Mouse (Mus musculus) thymus, postnatal 14 days (tissue): ENCODE measurements around the gene Dagla.

Source experiments
- DNase-seq: peaks from one replicate; pipeline ENCODE4 v3.0.0; 2021

Dagla gene

DNA sequence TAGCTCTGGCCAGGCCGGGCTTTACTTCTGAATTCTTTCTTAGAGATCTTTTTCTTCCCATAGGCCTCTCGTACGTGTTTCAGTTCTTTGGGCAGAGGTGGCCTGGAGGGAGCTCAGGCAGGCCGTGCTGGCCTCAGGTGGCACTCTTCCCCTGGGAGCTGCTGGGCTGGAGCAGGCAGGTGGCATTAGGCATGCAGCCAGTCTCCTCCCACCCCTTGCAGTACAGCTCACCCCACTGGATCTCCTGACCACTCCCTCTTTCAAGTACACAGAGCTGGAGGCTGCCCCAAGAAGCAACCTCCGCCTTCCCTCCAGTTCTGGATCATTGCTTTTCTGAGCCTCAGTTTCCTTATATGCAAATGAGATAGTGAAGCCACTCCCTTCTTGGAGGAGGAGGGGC lies 26.9 kb downstream of the Dagla start:
- no peak for DNase-seq

DNA sequence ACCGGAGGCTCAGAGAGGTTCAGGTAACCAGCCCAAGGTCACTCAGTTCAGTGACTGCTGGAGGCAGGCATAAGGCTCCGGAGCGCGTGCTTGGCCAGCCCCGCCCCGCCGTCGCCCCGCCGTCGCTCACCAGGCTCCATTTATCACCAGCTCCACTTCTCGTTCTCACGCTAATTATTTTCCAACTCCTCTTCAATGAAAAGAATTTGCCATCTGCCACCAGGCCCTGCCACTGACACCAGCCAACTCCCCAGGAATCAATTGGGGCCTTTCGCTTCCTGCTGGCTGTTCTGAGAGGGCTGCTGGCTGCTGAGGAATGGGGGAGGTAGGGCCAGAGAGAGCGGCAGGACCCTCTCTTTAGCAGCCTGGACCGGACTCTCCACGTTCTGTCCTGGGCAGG lies 27.3 kb downstream of the Dagla start:
- no peak for DNase-seq

DNA sequence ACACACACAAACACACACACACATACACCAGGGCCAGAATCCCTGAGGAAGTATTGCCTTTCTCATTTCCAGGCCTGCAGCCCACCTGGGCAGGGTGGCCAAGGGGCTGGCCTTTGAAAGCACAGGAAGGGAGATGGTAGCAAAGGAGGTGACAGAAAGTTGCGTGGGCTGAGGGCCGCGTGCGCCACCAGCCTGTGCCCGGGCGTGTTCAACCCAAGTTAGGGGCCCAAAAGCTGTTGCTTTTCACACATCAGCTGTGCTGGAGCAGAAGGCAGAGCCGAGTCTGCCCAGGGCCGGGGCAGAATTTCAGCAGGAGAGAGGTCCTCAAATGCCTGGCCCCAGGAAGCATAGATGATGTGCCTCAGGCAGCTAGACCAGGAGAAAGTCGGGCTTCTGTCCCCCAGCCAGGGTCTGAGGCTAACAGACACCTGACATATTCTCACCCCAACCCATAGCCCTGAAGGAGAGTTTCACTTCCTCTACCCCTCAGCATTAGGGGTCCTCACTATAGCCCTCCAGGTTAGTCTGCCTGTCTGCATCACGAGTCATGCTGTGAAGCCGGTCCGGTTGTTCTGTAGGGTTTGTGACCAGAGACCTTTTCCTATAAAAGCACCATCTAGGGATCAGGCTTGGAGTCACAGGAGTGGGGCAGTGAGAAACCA lies 28.1 kb downstream of the Dagla start:
- DNase-seq: no peak

DNA sequence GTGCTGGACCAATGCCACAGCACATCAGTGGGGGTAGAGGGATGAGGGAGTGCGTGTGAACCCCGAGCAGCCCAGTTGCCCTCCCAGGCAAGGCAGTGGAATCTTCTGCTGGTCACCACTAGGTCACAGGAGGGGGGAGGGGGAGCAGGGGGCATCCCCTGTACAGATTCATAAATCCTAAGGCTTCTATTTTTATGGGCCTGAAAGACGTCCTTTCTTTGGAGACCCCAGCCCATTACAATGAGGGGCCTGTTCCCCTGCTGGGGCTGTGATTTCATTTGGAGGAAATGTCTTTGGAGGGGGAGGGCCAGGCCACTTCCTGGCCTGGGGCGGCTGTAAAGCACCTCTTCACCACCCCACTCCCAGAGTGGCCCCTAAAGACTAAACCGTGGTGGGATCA lies 30.6 kb downstream of the Dagla start:
- DNase-seq: no peak

DNA sequence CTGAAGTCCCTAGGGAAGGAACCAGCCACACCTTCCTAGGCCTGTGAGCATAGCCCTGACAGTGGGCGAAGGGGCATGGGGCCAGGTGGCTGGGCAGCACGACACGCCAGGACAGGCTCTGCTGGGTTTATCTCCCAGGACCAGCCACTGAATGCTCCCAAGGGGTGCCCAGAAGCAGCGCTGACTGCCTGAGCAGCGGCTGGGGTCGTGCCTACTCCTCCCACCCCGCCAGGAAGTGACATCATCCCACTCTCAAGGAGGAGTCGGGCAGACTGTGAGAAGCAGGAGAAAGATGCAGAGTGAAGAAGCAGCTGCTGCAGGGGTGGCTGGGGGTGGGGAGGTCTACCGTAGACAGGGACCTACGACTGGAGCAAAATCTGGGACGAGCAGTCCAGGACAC lies 31.9 kb downstream of the Dagla start:
- peak; percentile 76 for DNase-seq

DNA sequence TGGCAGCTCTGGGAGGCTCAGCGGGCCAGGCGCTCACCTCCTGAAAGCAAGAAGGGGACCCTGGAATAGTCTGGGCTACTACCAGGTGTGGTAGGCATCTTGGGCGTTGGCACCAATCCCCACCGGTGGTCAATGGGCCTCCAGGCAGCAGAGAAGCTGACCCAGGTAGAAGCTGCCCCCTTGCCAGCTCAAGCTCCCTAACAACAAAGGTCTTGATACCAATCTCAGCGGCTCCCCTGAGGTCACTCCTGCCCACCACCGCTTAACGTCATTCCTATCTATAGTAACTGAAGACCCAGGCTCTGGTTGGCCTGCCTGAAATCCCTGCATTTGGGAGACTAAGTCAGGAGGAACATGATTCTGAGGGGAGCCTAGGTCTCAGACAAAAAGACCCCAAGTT lies 33.1 kb downstream of the Dagla start:
- DNase-seq: no peak

DNA sequence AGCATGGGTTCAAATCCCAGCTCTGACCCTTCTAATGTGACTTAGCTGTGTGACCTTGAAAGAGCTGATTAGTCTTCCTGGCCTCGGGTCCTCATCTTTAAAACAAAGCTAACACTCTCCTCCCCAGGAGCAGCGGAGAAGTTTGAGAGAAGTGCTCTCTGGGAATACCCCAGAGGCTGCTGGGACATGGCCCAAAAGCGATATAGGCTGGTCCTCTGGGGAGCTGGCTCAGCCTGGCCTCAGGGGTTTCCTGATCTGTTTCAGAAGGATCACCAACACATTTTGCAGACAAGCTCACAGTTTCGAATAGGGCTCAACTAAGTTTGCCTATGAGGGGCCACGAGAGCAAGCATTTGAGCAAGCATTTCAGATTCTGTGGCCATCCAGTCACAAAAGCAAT lies 34.3 kb downstream of the Dagla start:
- no peak for DNase-seq

DNA sequence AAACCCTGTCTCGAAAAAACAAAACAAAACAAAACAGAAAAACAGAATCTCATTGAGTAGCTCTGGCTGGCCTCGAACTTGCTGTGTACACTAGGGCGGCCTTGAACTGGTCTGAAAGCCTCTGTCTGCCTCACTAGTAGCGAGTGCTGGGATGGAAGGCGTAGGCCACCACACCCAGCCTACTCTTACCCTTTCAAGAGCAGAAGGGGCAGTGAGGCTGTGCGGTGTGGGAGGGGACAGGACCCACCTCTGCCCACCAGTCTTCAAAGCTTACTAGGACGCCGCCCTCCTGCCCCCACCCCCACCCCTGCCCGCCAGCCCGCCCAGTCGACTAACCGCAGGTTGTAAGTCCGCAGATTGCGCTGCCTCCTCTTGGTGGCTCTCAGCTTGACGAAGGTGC lies 35.8 kb downstream of the Dagla start:
- no peak for DNase-seq

DNA sequence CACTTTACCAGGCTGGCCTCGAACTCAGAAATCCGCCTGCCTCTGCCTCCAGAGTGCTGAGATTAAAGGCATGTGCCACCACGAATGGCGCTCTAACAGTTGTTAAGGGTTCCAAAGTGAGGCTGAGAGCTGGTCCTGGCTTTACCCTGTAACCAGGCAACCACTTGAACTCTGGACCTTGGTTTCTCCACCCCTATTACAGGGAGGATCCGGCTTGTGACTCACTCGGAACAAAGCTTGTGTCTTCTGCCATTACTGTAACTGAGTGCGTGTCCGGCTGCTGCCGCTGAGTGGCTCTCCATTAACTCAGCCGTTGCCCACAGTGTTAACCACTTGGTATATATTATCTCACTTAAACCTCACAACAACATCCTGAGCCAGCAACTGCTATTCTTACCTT lies 36.7 kb downstream of the Dagla start:
- DNase-seq: no peak

DNA sequence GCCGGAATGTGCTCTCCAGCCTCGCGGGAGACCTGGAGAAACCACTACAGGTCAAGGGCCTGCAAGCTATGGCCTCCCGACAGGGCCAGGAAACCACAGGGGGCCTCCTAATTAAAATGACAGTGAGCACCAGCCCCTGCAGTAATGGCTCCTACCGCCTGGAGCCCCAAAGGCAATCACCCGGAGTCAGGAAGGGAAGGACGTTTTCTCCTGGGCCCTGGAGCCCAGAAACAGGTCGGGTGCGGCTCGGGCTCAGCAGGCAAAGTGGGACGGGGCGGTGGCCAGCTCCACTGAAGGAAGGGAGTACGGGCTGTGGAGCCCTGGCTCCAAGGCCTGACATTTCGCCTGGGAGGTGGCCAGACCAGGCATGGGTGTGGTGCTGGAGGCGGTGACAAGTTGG lies 37.6 kb downstream of the Dagla start:
- no peak for DNase-seq

DNA sequence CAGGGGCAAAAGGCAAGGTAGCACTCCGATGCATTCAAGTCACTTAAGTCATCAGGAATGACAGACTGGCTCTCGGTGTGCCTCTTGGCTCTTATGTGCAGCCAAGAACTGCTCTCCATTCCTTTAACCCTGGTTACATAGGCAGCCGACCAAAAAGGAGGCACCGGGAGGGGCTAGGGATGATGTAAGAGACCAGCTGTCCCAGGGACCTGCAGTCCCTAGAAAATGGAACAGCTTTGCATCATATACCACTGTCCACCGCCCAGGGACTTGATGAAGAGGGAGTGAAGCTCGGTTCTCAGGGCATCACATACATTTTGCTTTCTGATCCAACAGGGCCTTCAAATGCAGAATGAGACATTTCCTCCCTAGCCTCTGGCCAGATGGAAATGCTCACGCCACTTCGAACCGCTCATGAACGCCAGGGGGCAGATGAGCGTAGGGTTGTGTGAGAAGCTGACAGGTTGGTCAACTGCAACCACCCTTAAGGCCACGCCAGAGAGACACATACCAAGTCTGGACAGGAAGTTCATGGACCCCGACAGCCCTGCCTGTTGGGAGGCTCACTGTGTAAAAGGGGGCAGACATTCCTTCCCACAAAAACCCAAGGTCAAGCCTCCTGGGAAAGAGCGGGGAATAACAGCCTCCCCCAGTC lies 38.4 kb downstream of the Dagla start:
- DNase-seq: peak; percentile 48

DNA sequence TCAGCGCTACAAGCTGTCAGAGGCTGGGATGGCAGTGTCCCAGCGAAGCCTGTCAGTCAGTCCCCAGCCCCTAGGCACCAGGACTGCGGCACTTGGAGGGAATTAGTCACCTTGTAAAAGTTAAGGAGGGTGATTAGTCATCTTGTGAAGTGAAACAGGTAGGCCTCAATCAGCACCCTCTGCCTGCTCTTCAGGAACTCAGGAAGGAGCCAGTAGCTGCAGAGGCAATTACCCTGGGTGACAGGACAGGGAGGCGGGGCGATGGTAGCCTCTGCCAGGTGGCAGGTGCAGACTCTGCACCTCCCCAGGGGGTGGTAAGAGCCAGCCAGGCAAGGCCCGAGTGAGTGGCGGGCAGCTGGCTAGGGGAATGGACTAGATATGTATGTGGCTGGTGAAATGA lies 43.3 kb downstream of the Dagla start:
- no peak for DNase-seq

DNA sequence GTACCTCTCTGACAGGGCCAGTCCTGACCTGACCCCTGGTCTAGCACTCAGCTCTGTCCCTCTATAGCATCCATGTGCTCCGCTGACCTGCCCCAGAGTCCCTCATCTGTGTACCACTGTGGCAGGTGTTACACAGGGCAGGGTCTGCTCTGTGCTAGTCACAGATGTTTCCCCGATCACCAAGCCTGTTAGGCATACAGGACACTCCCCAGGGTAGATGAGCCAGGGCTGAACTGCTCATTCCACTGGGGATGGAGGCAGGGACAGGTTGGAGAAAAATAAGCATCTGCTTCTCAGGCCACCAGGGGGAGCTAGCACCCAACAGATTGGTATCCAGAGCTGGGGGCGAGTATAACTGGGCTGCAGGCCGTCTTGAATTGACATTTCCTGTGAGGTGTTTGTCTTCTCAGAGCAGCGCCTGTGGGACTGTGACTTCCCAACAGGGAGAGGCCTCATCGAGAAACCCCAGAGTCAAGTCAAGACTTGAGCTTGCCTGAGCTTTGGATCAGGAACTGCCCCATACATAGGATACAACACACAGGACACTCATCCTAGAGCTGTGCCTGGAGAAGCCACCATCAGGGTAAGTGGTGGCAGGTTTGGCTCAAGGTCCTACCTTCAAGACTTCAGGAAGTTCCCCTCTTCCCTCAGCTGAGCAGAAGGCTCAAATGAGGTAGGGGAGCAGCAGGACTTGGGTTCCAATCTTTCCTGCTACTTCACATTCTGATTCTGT lies 46.2 kb downstream of the Dagla start:
- peak; percentile 73 for DNase-seq

DNA sequence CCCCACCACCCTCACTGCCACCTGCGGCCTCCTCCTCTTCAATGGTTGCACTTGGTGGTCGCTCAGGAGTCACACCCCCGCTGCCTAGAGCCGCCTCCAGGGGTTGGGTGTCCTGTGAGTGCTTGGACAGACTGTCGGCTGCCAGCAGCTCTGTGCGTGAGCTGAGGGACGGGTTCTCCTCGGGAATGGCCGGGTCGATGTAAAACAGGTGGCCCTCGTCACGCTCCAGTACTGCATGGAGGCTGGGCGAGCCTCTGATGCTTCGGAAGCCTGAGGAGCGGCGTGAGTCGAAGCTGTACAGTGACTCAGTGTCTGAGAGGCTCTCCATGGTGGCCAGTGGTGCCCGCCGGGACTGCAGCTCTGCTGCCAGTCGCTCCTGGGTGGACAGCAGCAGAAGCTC lies 56.5 kb downstream of the Dagla start:
- no peak for DNase-seq

DNA sequence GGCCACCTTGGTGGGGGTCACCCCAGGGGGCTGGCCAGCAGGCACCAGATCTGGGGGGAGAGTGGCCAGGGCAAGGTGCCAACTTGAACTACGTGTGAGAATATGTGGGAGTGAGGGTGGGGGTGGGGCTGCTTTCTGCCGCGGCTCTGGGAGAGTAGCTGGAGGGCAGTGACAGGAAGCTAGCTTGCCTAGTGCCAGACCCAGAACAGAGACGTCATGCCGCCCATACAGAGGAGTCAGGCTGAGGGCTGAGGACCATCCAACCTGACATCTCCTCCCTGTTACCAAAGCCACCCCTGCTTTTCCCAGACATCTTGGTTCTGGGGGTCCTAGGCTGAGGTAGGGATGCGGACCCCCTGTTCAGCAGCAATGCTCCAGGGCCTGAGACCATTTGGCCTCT lies 57.5 kb downstream of the Dagla start:
- no peak for DNase-seq

DNA sequence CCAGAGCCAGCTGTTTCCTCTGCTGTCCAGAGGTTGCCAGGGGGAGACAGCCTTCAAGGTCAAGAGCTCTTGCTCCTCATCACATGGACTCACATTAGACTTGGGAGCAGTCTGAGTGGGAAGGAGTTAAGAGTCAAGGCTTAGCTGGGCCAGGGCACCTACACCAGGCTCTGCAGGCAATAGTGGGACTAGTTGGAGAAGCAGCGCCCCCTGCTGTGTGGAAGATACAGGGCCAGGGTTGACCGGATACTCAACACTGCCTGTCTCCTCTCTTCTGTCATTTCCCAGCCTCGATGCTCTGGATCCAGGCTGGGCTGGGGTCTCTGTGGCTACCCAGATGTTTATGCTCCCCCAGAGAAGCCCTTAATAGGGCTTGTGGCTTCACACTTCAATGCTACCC lies 60.5 kb downstream of the Dagla start:
- DNase-seq: peak; percentile 46

DNA sequence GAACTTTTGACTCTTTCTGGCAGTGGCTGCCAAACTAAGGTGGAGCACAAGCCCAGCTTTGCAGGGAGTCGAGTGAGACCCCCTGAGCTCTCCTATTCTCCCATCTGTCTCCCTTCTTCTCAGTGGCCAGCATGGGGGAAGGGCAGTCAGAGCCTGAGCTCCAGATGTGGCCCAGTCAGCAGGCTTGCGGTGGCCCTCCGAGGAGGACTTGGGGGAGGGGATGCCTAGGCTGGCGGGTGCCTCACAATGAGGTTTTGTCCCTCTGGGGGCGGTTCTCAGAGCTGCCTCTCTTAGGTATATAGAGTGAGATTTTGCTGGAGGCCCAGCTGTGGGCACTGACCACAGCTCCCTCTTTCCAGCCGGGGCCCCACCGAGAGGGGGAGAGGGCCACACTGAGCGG lies 61.8 kb downstream of the Dagla start:
- DNase-seq: no peak

DNA sequence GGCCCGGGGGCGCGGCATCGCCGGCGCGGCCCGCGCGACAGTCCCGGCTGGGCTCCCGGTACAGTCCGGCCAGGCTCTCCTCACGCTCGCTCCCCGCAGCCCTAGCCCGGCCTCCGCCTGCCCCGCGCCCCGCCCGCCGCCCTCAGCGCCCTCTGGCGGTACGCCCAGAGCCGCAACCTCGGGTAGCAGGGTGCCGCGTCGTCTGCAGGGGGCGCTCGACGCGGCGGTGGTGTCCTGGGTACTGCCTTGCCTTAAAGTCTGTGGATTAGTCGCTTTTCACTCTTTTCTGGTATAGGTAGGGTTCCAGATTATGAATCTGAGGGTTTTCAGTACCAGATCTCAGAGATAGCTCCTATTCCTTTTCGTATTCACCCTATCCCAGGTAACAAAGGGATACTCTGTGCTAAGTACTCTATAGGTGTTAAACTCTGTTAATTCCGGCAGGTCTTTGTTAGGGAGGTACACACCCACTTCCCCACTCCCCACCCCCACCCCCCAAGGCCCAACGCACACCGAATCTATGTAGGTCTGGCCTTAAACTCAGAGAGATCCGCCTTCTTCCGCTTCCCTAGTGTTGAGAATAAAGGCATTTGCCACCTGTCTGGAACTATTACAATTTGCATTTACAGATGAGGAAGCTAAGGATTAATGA lies 63.9 kb downstream of the Dagla start, which contains the start of gene Myrf:
Gene Myrf, minus strand, starts transcription at position 95 of the 652 bp plus-strand sequence.
- DNase-seq: peak; percentile 71

DNA sequence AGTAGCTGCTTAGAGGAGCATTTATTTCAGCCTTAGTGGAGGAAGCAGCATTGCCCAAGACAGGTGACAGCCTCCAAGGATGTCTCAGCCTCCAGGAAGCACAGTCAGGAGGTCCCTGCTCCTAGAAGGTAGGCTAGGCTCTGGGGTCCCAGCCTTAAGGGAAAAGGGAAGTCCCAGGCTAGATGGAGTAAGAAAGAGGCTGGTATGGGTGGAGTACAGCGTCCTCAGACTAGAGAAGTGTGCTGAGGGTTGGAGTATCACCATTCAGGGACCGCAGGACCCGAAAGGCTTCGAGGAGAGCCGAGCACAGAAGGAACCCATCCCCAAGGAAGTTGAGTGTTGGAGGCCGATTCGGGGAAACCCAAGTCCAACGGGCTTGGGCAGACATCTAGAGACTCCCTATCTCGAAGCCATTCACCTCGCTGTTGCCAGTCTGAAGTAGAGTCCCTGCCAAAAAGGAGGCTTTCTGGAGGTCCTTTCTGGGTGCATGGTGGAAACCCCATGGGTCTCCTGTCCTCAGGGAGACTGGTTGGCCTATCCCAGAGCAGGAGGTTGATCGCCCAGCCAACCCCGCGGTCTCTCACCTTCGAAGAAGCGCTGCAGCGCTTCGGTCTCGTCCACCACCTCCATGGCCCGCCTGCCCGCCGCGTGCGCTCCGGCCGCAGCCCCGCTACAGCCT lies 64.6 kb downstream of the Dagla start:
- no peak for DNase-seq

DNA sequence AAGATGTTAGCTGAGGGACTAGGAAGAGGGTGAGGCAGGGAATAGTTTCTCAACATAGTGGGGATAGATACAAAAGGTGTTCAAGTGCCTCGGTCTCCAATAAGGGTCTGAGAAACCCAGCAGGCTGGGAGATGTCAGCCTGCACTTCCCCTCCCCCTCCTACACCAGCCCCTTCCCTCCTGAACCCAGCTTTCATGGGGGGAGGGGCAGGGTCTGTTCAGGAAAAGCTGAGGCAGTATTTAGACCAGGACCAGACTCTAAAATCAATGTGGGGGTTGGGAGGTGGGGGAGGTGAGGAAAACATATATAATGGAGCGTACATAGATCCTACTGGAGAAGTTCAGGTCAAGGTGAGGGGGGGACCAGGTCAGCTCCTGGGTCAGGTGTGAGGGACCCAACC lies 65.3 kb downstream of the Dagla start:
- no peak for DNase-seq

DNA sequence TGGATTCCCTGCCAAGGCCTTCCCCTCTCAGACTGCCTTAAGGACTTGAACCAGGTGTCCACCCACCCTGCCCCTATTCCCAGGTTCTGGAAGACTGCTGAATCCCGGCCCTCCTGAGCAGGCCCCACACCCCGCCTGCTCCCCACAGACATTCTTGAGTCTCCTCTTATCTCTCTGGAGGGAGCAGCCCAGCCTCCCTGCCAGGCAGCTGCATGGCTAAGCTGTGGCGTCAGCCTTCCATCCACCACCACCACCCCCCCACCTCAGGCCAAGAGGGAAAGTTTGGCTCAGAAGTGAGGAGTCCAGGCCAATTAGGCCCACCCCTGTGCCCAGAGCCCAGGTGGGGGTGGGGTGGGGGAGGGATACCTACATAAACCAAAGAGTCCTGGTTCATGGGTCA lies 66.2 kb downstream of the Dagla start:
- no peak for DNase-seq

DNA sequence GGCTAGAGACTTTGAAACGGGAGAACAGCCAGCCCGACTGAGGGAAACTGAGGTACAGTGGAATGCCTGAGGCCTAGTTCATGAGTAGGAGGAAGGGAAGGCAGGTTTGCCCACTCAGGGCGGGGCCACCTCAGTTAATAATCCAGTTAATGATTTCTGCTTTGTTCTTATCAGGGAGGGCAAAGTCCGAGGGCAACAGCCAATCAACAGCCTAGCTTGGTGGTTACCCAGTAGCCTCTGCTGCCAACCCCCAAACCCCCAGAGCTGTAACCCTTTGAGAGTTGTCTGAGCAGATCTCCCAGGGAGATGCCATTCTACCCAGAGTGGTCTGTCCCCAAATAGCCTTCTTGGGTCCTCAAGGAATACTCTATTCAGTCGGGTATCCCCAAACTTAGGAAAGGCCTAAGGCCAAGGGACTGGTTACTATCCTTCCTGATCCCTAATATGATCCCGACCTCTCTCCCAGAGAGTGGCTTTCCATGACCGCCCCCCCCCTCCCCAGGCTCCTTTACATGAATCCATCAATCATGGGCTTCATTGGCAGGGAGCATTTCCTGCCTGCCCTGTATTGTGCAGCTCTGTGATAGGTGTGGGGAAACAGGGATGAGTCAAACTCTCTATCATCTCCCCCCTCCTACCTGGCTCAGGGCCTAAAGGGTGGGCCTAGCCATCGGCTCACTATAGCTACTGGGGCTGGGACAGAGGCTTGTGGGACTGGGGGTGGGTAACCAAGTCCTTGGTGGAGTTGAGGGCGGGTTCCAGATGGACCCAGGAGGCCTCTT lies 68.7 kb downstream of the Dagla start:
- no peak for DNase-seq
